Mouse (Mus musculus): ENCODE data around the gene Wnt10b.

Wnt10b gene

GRCm38 (mm10) chr15:98796803-98797595, 19.0 kb upstream of the Wnt10b start:
- no peak for DNase-seq (ENCODE audit: low read depth, low spot score)

- DNase-seq (ENCODE audit: low read depth, low spot score): no peak
Observed at GRCm38 (mm10) chr15:98793141-98793698, 15.3 kb upstream of the Wnt10b start.

- DNase-seq (ENCODE audit: low read depth, low spot score): no peak
Observed at GRCm38 (mm10) chr15:98792233-98793020, 14.5 kb upstream of the Wnt10b start.

GRCm38 (mm10) chr15:98791771-98792170, 13.8 kb upstream of the Wnt10b start:
- no peak for DNase-seq (ENCODE audit: low read depth, low spot score)

GRCm38 (mm10) chr15:98791221-98791620, 13.3 kb upstream of the Wnt10b start:
- no peak for DNase-seq (ENCODE audit: low read depth, low spot score)

- DNase-seq (ENCODE audit: low read depth, low spot score): no peak
Observed at GRCm38 (mm10) chr15:98790761-98791160, 12.8 kb upstream of the Wnt10b start.

- no peak for DNase-seq (ENCODE audit: low read depth, low spot score)
Observed at GRCm38 (mm10) chr15:98789661-98790535, 11.9 kb upstream of the Wnt10b start, which contains the start of gene Wnt1. TSS of gene Wnt1 (plus strand) at chr15:98789857.

- DNase-seq (ENCODE audit: low read depth, low spot score): no peak
Observed at GRCm38 (mm10) chr15:98788972-98789660, 11.2 kb upstream of the Wnt10b start.

- DNase-seq (ENCODE audit: low read depth, low spot score): no peak
Observed at GRCm38 (mm10) chr15:98787930-98788329, 10.0 kb upstream of the Wnt10b start.

GRCm38 (mm10) chr15:98785744-98786143, 7.8 kb upstream of the Wnt10b start:
- no peak for DNase-seq (ENCODE audit: low read depth, low spot score)

- DNase-seq (ENCODE audit: low read depth, low spot score): no peak
Observed at GRCm38 (mm10) chr15:98781166-98781565, 3.2 kb upstream of the Wnt10b start.

GRCm38 (mm10) chr15:98780573-98780972, 2.6 kb upstream of the Wnt10b start:
- DNase-seq (ENCODE audit: low read depth, low spot score): no peak

- DNase-seq (ENCODE audit: low read depth, low spot score): no peak
Observed at GRCm38 (mm10) chr15:98780075-98780474, 2.1 kb upstream of the Wnt10b start.

GRCm38 (mm10) chr15:98778806-98779205, 856 bp upstream of the Wnt10b start:
- DNase-seq (ENCODE audit: low read depth, low spot score): no peak

GRCm38 (mm10) chr15:98778191-98778770, 331 bp upstream of the Wnt10b start:
- DNase-seq (ENCODE audit: low read depth, low spot score): no peak

- no peak for DNase-seq (ENCODE audit: low read depth, low spot score)
Observed at GRCm38 (mm10) chr15:98777005-98777616, 839 bp downstream of the Wnt10b start.

GRCm38 (mm10) chr15:98776280-98777004, 1.5 kb downstream of the Wnt10b start:
- no peak for DNase-seq (ENCODE audit: low read depth, low spot score)

- no peak for DNase-seq (ENCODE audit: low read depth, low spot score)
Observed at GRCm38 (mm10) chr15:98775533-98775932, 2.4 kb downstream of the Wnt10b start.

- no peak for DNase-seq (ENCODE audit: low read depth, low spot score)
Observed at GRCm38 (mm10) chr15:98774096-98774495, 3.9 kb downstream of the Wnt10b start.

Measured in WW6 (cell line).